Mouse (Mus musculus) thymus, adult 2 months (tissue): ENCODE measurements at regions not wholly inside any gene's neighbourhood (a gene's known extent, or its start where the extent isn't known, plus 50 kb on each side); places are given as distances from the start of the nearest gene placed in this dataset.

ENCODE experiments used
- CTCF ChIP-seq: fragments of 200-500 bp; IDR thresholded peaks from 2 replicates; pipeline ENCODE4 v1.5.1; 2012; ENCODE audit warnings: mild to moderate bottlenecking, control low read depth, low read length, moderate library complexity, borderline replicate concordance; ENCODE audit not compliant: control insufficient read depth, poor library complexity, insufficient read depth; ENCODE audit errors: extremely low read depth
- POLR2A ChIP-seq: fragments of 200-500 bp; IDR thresholded peaks from 2 replicates; pipeline ENCODE4 v1.6.1; 2012; ENCODE audit warnings: mild to moderate bottlenecking, low read length, control low read depth, moderate library complexity; ENCODE audit not compliant: control insufficient read depth, poor library complexity, insufficient read depth; ENCODE audit errors: extremely low read depth

DNA sequence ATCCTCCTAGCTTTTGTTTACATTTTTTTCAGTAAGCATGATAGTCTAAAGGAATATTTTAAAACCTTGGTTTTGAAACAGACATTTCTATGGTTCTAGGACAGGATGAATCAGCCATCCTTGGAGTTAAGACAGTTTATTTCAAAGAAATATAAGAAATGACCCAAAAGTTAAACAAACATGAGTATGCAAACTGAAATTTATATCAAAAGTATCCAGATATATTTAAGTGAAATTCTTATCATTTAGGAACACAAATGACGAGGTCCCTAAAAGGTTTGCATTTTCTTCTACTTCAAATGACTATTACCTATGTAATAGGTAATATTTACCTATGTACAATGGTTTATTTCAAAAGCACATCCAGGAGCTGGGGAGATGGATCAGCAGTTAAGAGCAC is 179.5 kb downstream of the Ndufa4 start:
- TF ChIP-seq POLR2A (no peak), CTCF (no peak)
